Mouse (Mus musculus) hindbrain, embryonic 14.5 days (tissue): ENCODE results near the gene Ccdc63. TPM values are rescaled to one million over a fixed set of nuclear protein-coding genes. Genes with fewer than 3 reads are reported as not detected.
"Not testable (repeated sequence)": the region's sequence is repeated elsewhere in the genome, so short reads cannot be mapped to it uniquely, and the experiment has no call there.

Experiments used
- ATAC-seq: fragments of 200-750 bp; cut with Nextera tagmentation; 2 replicates; pipeline ENCODE4 v1.8.0; 2017; ENCODE audit warnings: moderate number of reproducible peaks, mild to moderate bottlenecking, moderate TSS enrichment, moderate library complexity; ENCODE audit not compliant: low FRiP score
- DNase-seq: peaks from one replicate; pipeline ENCODE4 v3.0.0-alpha.2; 2015; ENCODE audit warnings: low spot score
- H3K27ac ChIP-seq: fragments of 300-500 bp; sonication (generic); 2 replicates; pipeline ENCODE4 v1.5.1; 2014; ENCODE audit warnings: mild to moderate bottlenecking, moderate library complexity
- H3K27me3 ChIP-seq: fragments of 300-500 bp; sonication (generic); 2 replicates; pipeline ENCODE4 v1.6.1; 2014; ENCODE audit warnings: mild to moderate bottlenecking, low read length, mixed read lengths; ENCODE audit not compliant: control insufficient read depth, insufficient read depth
- H3K36me3 ChIP-seq: fragments of 300-500 bp; sonication (generic); replicated peaks from 2 replicates; pipeline ENCODE4 v1.6.1; 2014; ENCODE audit not compliant: control insufficient read depth, insufficient read depth
- H3K4me1 ChIP-seq: fragments of 300-500 bp; sonication (generic); replicated peaks from 2 replicates; pipeline ENCODE4 v1.6.1; 2014; ENCODE audit warnings: antibody characterized with exemption, low read length, mixed read lengths; ENCODE audit not compliant: control insufficient read depth, insufficient read depth
- H3K4me2 ChIP-seq: fragments of 300-500 bp; sonication (generic); replicated peaks from 2 replicates; pipeline ENCODE4 v1.6.1; 2014; ENCODE audit warnings: mild to moderate bottlenecking, moderate library complexity
- H3K4me3 ChIP-seq: fragments of 300-500 bp; sonication (generic); replicated peaks from 2 replicates; pipeline ENCODE4 v1.5.1; 2014; ENCODE audit warnings: mild to moderate bottlenecking, low read length
- H3K9ac ChIP-seq: fragments of 300-500 bp; sonication (generic); 2 replicates; pipeline ENCODE4 v1.6.1; 2014
- H3K9me3 ChIP-seq: fragments of 300-500 bp; sonication (generic); 2 replicates; pipeline ENCODE4 v1.6.1; 2016; ENCODE audit warnings: low read length; ENCODE audit not compliant: control insufficient read depth
- WGBS: fragments of 180-500 bp; shearing (Covaris S2); extraction: QIAGEN DNeasy Blood & Tissue Kit; methylation state at CpG from one replicate; pipeline ENCODE4 v1.1.7; 2014; 5-methylcytosine and 5-hydroxymethylcytosine counted together
- polyA plus RNA-seq: library from polyadenylated mRNA; unstranded; fragments of >200 nt; fragmentation: Nextera tagmentation; extraction: Ambion mirVana; gene quantifications from 2 replicates; pipeline ENCODE4 v1.2.1, GENCODE M21; 2014

The Ccdc63 gene
- polyA plus RNA-seq, 1 experiment from 2014 or later: 0.23 TPM

GRCm38 (mm10) chr5:122155613-122156012 lies 15.0 kb upstream of the Ccdc63 start:
- ATAC-seq (no peak), DNase-seq (no peak)
- H3K27me3 ChIP-seq: no peaks in the 10 kb centered on the region
- H3K27ac ChIP-seq: no peak overlapping the region
- no peak overlapping the region for H3K4me3 ChIP-seq
- H3K36me3 ChIP-seq: no peaks in the 10 kb centered on the region
- no peak overlapping the region for H3K9ac ChIP-seq
- H3K4me2 ChIP-seq: no peak overlapping the region
- peaks cover 14% of the 10 kb centered on the region for H3K4me1 ChIP-seq
- no peaks in the 10 kb centered on the region for H3K9me3 ChIP-seq

DNA sequence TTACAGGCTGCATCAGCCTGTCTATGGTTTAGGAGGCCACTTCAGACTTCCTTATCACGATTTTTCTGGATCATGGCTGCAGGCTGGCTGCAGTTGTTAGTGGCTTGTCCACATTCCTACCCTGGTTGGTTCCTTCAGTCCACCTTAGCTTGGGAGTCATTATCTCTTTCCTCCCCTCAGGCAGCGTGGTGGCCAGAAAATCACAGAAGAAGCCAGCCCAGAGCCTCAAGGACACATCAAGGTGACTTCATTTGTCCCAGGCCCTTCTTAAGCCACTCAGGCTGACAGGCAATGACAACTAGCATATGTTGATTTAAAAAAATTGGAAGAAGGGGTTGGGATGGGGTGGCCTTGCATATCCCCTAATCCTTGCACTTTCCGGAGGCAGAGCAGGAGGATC lies 14.2 kb upstream of the Ccdc63 start:
- no peak for ATAC-seq

DNA sequence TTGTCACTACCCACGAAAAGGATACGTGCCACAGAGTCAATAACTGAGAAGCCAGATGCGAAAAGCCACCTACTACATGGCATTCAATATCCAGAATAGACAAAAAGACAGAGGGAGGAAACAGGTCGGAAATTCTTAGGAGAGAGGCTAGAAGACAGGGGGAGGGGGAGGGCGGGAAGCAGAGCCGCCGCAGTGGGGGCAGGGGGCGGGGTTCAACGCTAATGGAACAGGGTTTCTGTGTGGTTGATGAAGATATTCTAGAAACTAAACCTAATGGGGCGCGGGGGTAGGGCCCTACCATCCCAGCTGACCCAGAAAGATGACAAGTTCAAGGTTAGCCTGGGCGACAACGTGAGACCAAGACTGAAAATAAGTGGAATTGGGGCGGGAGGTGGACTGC lies 13.4 kb upstream of the Ccdc63 start:
- WGBS: 29% methylated on average over 12 of the region's 14 CpGs

More for the DNA sequence above, 14.2 kb upstream of the Ccdc63 start:
- Histone ChIP-seq H3K36me3 (no peaks in the 10 kb centered on the region), H3K27me3 (no peaks in the 10 kb centered on the region), H3K4me3 (no peak overlapping the region), H3K4me2 (no peak overlapping the region), H3K4me1 (peaks cover 5% of the 10 kb centered on the region), H3K9ac (no peak overlapping the region), H3K27ac (no peak overlapping the region), H3K9me3 (no peaks in the 10 kb centered on the region)
- 77% methylated on average over 3 of the region's 3 CpGs for WGBS
- no peak for DNase-seq

DNA sequence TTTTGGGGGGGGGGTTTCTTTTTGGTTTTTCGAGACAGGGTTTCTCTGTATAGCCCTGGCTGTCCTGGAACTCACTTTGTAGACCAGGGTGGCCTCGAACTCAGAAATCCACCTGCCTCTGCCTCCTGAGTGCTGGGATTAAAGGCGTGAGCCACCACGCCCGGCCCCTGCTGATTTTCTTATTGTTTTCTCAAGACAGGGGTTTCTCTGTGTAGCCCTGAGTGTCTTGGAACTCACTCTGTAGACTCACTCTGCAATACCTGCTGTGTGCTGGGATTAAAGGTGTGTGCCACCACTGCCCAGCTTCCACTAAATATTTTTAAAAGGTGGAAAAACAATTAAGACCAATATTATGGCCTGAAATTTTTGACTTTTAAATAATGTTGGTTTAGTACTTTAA lies 11.9 kb upstream of the Ccdc63 start:
- not testable (repeated sequence) for ATAC-seq, H3K4me2 ChIP-seq, H3K36me3 ChIP-seq, H3K9me3 ChIP-seq, H3K4me1 ChIP-seq, H3K27ac ChIP-seq, DNase-seq, H3K27me3 ChIP-seq, H3K9ac ChIP-seq, H3K4me3 ChIP-seq
- WGBS: 87% methylated on average over 5 of the region's 5 CpGs

More for the DNA sequence above, 13.4 kb upstream of the Ccdc63 start:
- no peaks in the 10 kb centered on the region for H3K36me3 ChIP-seq
- H3K9ac ChIP-seq: no peak overlapping the region
- H3K4me1 ChIP-seq: no peaks in the 10 kb centered on the region
- H3K4me3 ChIP-seq: no peak overlapping the region
- DNase-seq (no peak), ATAC-seq (no peak)
- H3K9me3 ChIP-seq: no peaks in the 10 kb centered on the region
- no peak overlapping the region for H3K27ac ChIP-seq
- no peak overlapping the region for H3K4me2 ChIP-seq
- H3K27me3 ChIP-seq: no peaks in the 10 kb centered on the region

DNA sequence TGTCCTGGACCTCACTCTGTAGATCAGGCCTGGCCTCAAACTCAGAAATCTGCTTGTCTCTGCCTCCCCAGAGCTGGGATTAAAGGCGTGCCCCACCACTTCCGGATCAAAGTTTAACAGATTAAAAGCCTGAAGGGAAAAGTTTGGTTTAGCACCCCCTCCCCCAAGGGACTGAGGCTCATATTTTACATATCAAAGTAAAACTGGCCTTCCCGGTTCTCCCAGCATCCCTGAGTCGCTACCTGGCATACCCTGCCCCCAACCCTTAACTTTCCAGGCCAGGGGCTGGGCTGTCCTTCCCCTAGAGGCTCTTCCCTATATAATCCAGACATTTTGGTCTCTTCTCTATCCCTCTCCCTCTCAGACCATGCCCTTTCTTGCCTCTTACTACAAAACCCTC lies 8.6 kb upstream of the Ccdc63 start:
- no peak overlapping the region for H3K4me3 ChIP-seq
- H3K4me1 ChIP-seq: no peaks in the 10 kb centered on the region
- ATAC-seq (no peak), DNase-seq (no peak)
- no peak overlapping the region for H3K4me2 ChIP-seq
- no peak overlapping the region for H3K27ac ChIP-seq
- WGBS: 54% methylated on average over 4 of the region's 4 CpGs
- no peaks in the 10 kb centered on the region for H3K9me3 ChIP-seq
- H3K27me3 ChIP-seq: no peaks in the 10 kb centered on the region
- H3K36me3 ChIP-seq: no peaks in the 10 kb centered on the region
- H3K9ac ChIP-seq: no peak overlapping the region

GRCm38 (mm10) chr5:122148107-122148506 lies 7.5 kb upstream of the Ccdc63 start:
- Histone ChIP-seq H3K27me3 (no peaks in the 10 kb centered on the region), H3K4me1 (no peaks in the 10 kb centered on the region), H3K4me3 (no peak overlapping the region), H3K9me3 (no peaks in the 10 kb centered on the region), H3K9ac (no peak overlapping the region), H3K36me3 (no peaks in the 10 kb centered on the region), H3K27ac (no peak overlapping the region), H3K4me2 (no peak overlapping the region)
- no peak for DNase-seq
- no peak for ATAC-seq
- WGBS: 68% methylated on average over 1 of the region's 1 CpGs

GRCm38 (mm10) chr5:122146609-122147008 lies 6.0 kb upstream of the Ccdc63 start:
- Histone ChIP-seq H3K27ac (0 out of 2 replicates have a peak overlapping the region, but pooled peaks have one; percentile 11), H3K9me3 (no peaks in the 10 kb centered on the region), H3K4me3 (no peak overlapping the region), H3K27me3 (no peaks in the 10 kb centered on the region), H3K4me1 (no peaks in the 10 kb centered on the region), H3K36me3 (no peaks in the 10 kb centered on the region), H3K4me2 (no peak overlapping the region), H3K9ac (no peak overlapping the region)
- ATAC-seq (no peak), DNase-seq (no peak)

GRCm38 (mm10) chr5:122146056-122146580 lies 5.5 kb upstream of the Ccdc63 start:
- Histone ChIP-seq H3K4me1 (no peaks in the 10 kb centered on the region), H3K4me3 (no peak overlapping the region), H3K9me3 (no peaks in the 10 kb centered on the region), H3K27me3 (no peaks in the 10 kb centered on the region), H3K36me3 (no peaks in the 10 kb centered on the region), H3K9ac (no peak overlapping the region), H3K27ac (0 out of 2 replicates have a peak overlapping the region, but pooled peaks have one; percentile 11), H3K4me2 (no peak overlapping the region)
- ATAC-seq: no peak
- WGBS: 61% methylated on average over 10 of the region's 10 CpGs
- DNase-seq: no peak

- Histone ChIP-seq H3K36me3 (no peaks in the 10 kb centered on the region), H3K4me2 (0 out of 2 replicates have a peak overlapping the region, but pooled peaks have one; percentile 6), H3K9me3 (no peaks in the 10 kb centered on the region), H3K9ac (no peak overlapping the region), H3K4me1 (no peaks in the 10 kb centered on the region), H3K27me3 (no peaks in the 10 kb centered on the region), H3K4me3 (no peak overlapping the region), H3K27ac (peak overlapping the region; percentile 65)
- ATAC-seq: no peak
- WGBS: 74% methylated on average over 15 of the region's 15 CpGs
- DNase-seq: no peak
Observed at GRCm38 (mm10) chr5:122145381-122146055, 4.9 kb upstream of the Ccdc63 start.
